Mouse (Mus musculus) liver, embryonic 14 days (tissue): ENCODE results near the gene Azi2. TPM values are rescaled to one million over a fixed set of nuclear protein-coding genes. Genes with fewer than 3 reads are reported as not detected.

Experiments
- polyA plus RNA-seq: library from polyadenylated mRNA; depleted of rRNA; stranded (reverse); fragments of >200 nt; gene quantifications from 2 replicates; pipeline ENCODE4 v1.2.3, GENCODE M21; 2012; rRNA removed

Gene Azi2
- polyA plus RNA-seq = 17.8 and 20.3 TPM in 2 replicates

GRCm38 (mm10) chr9:118040218-118041021, at the start of gene Azi2:
TSS of gene Azi2 (plus strand) at chr9:118040499.

Other genes with a start within 250 kb of the Azi2 start
- gene Cmc1, start 109.7 kb downstream of the Azi2 start, polyA plus RNA-seq = 4.7 and 5.6 TPM in 2 replicates